Mouse (Mus musculus) intestine, embryonic 14.5 days (tissue): ENCODE measurements around the gene Slc19a2. TPM values are rescaled to one million over a fixed set of nuclear protein-coding genes. Genes with fewer than 3 reads are reported as not detected.
A peak's percentile ranks its signal among the peaks of the same experiment; 100 is the strongest.

ENCODE experiments used
- ATAC-seq: fragments of 200-750 bp; cut with Nextera tagmentation; replicated peaks from 2 replicates; pipeline ENCODE4 v1.8.0; 2017; ENCODE audit warnings: low read depth, moderate number of reproducible peaks, moderate TSS enrichment, moderate library complexity; ENCODE audit not compliant: low FRiP score, low TSS enrichment
- DNase-seq: peaks from one replicate; pipeline ENCODE4 v3.0.0-alpha.2; 2018; ENCODE audit warnings: low spot score
- H3K27ac ChIP-seq: fragments of 300-500 bp; sonication (generic); 2 replicates; pipeline ENCODE4 v1.5.1; 2014; ENCODE audit warnings: low read depth, mild to moderate bottlenecking, control low read depth
- H3K27me3 ChIP-seq: fragments of 300-500 bp; sonication (generic); replicated peaks from 2 replicates; pipeline ENCODE4 v1.6.1; 2014; ENCODE audit warnings: low read length, control low read depth; ENCODE audit not compliant: control insufficient read depth, insufficient read depth
- H3K36me3 ChIP-seq: fragments of 300-500 bp; sonication (generic); 2 replicates; pipeline ENCODE4 v1.6.1; 2014; ENCODE audit warnings: low read length, control low read depth; ENCODE audit not compliant: control insufficient read depth, insufficient read depth
- H3K4me1 ChIP-seq: fragments of 300-500 bp; sonication (generic); replicated peaks from 2 replicates; pipeline ENCODE4 v1.6.1; 2014; ENCODE audit warnings: low read length, control low read depth, mixed read lengths; ENCODE audit not compliant: control insufficient read depth, insufficient read depth
- H3K4me2 ChIP-seq: fragments of 300-500 bp; sonication (generic); 2 replicates; pipeline ENCODE4 v1.6.1; 2014; ENCODE audit warnings: low read length
- H3K4me3 ChIP-seq: fragments of 300-500 bp; sonication (generic); 2 replicates; pipeline ENCODE4 v1.5.1; 2014; ENCODE audit warnings: low read depth, low read length, control low read depth, mixed read lengths
- H3K9ac ChIP-seq: fragments of 300-500 bp; sonication (generic); 2 replicates; pipeline ENCODE4 v1.6.1; 2014; ENCODE audit warnings: mild to moderate bottlenecking, low read length
- H3K9me3 ChIP-seq: fragments of 300-500 bp; sonication (generic); 2 replicates; pipeline ENCODE4 v1.6.1; 2016; ENCODE audit warnings: low read length, control low read depth; ENCODE audit not compliant: control insufficient read depth
- WGBS: fragments of 180-500 bp; shearing (Covaris S2); extraction: QIAGEN DNeasy Blood & Tissue Kit; methylation state at CpG from one replicate; pipeline ENCODE4 v1.1.7; 2014; 5-methylcytosine and 5-hydroxymethylcytosine counted together
- polyA plus RNA-seq: library from polyadenylated mRNA; unstranded; fragments of >200 nt; fragmentation: Nextera tagmentation; extraction: Ambion mirVana; gene quantifications from 2 replicates; pipeline ENCODE4 v1.2.1, GENCODE M21; 2014

Gene Slc19a2
- polyA plus RNA-seq, 1 experiment from 2014 or later, result 16.5 TPM

- H3K4me3 ChIP-seq, result no peak overlapping the region
- no peaks in the 10 kb centered on the region for H3K27me3 ChIP-seq
- H3K9me3 ChIP-seq, result no peaks in the 10 kb centered on the region
- H3K4me2 ChIP-seq, result no peak overlapping the region
- WGBS, result 74% methylated on average over 16 of the region's 16 CpGs
- H3K36me3 ChIP-seq, result peaks cover 37% of the 10 kb centered on the region
- no peak for DNase-seq
- H3K9ac ChIP-seq, result no peak overlapping the region
- ATAC-seq, result peak; percentile 64
- no peak overlapping the region for H3K27ac ChIP-seq
- no peaks in the 10 kb centered on the region for H3K4me1 ChIP-seq
Measured at GRCm38 (mm10) chr1:164260171-164261028, 11.6 kb downstream of the Slc19a2 start.

GRCm38 (mm10) chr1:164261553-164261952 lies 12.7 kb downstream of the Slc19a2 start:
- ATAC-seq (no peak), DNase-seq (no peak)
- no peaks in the 10 kb centered on the region for H3K27me3 ChIP-seq
- peaks cover 37% of the 10 kb centered on the region for H3K36me3 ChIP-seq
- H3K4me3 ChIP-seq, result no peak overlapping the region
- no peak overlapping the region for H3K4me2 ChIP-seq
- WGBS, result 88% methylated on average over 7 of the region's 7 CpGs
- H3K9ac ChIP-seq, result no peak overlapping the region
- no peaks in the 10 kb centered on the region for H3K9me3 ChIP-seq
- H3K4me1 ChIP-seq, result no peaks in the 10 kb centered on the region
- H3K27ac ChIP-seq, result no peak overlapping the region

GRCm38 (mm10) chr1:164270941-164271340 lies 22.1 kb downstream of the Slc19a2 start:
- Histone ChIP-seq H3K4me1 (no peaks in the 10 kb centered on the region), H3K9ac (no peak overlapping the region), H3K27me3 (no peaks in the 10 kb centered on the region), H3K4me3 (no peak overlapping the region), H3K9me3 (no peaks in the 10 kb centered on the region), H3K36me3 (no peaks in the 10 kb centered on the region), H3K4me2 (no peak overlapping the region), H3K27ac (no peak overlapping the region)
- WGBS, result 87% methylated on average over 7 of the region's 7 CpGs
- no peak for DNase-seq
- ATAC-seq, result no peak

DNA sequence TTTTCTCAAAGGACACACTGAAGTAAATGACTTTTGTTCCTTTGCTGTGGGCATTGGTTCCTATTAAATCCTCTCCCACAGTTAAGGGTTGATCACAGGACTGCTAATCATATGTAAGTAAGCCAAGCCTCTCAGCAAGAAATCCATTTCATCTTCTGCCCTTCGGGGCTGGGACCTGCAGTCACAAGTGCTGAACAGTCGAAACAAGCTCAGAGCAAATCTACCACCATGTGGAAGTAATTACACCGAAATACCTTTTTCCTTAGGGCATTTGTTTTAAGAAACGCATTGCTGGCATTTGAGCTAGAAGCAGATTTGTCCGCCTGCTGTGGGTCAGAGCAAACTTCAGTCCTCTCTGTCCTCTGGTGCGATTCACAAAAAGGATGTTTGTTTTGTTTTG lies 24.8 kb downstream of the Slc19a2 start:
- ATAC-seq (no peak), DNase-seq (no peak)
- Histone ChIP-seq H3K4me2 (no peak overlapping the region), H3K9ac (no peak overlapping the region), H3K4me1 (no peaks in the 10 kb centered on the region), H3K27me3 (no peaks in the 10 kb centered on the region), H3K9me3 (no peaks in the 10 kb centered on the region), H3K27ac (no peak overlapping the region), H3K4me3 (no peak overlapping the region), H3K36me3 (no peaks in the 10 kb centered on the region)
- WGBS, result 74% methylated on average over 6 of the region's 6 CpGs

GRCm38 (mm10) chr1:164275455-164275954 lies 26.7 kb downstream of the Slc19a2 start, which contains the start of gene Ccdc181:
TSS of gene Ccdc181 (plus strand) at chr1:164275585.
- no peaks in the 10 kb centered on the region for H3K9me3 ChIP-seq
- 0 out of 2 replicates have a peak, but pooled peaks cover under 1% of the 10 kb centered on the region for H3K36me3 ChIP-seq
- H3K9ac ChIP-seq, result peak within 1 kb of the TSS; percentile 48
- ATAC-seq, result peak; percentile 99
- DNase-seq, result peak; percentile 92
- no peaks in the 10 kb centered on the region for H3K4me1 ChIP-seq
- peak within 1 kb of the TSS; percentile 59 for H3K4me3 ChIP-seq
- no peaks in the 10 kb centered on the region for H3K27me3 ChIP-seq
- no peak within 1 kb of the TSS for H3K27ac ChIP-seq
- peak within 1 kb of the TSS; percentile 83 for H3K4me2 ChIP-seq
- WGBS, result under 1% methylated on average over 31 of the region's 31 CpGs

GRCm38 (mm10) chr1:164276552-164276951 lies 27.7 kb downstream of the Slc19a2 start:
- 0 out of 2 replicates have a peak, but pooled peaks cover 3% of the 10 kb centered on the region for H3K36me3 ChIP-seq
- H3K27ac ChIP-seq, result no peak overlapping the region
- no peaks in the 10 kb centered on the region for H3K27me3 ChIP-seq
- H3K4me2 ChIP-seq, result no peak overlapping the region
- no peak overlapping the region for H3K9ac ChIP-seq
- H3K4me3 ChIP-seq, result no peak overlapping the region
- H3K9me3 ChIP-seq, result no peaks in the 10 kb centered on the region
- no peak for DNase-seq
- no peaks in the 10 kb centered on the region for H3K4me1 ChIP-seq
- 83% methylated on average over 3 of the region's 3 CpGs for WGBS
- ATAC-seq, result no peak

DNA sequence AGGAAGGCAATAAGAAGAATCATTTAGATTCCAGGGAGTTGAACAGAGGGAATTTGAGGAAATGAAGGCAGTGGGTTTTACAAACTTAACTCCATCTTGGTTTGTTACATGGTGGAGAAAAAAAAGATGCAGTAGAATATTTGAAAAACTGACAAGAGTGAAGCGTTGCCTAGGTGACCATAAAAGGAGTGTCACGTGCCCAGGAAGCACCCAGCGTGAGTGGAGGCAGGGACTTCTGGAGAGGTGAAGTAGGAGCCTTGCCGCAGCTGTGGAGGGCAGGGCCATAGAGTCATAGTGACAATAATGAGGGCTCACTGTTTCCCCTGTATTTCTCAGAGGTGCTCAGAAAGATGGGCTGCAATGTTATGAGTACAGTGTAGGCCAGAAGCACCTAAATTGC lies 30.5 kb downstream of the Slc19a2 start:
- no peak for ATAC-seq
- no peak overlapping the region for H3K9ac ChIP-seq
- H3K4me2 ChIP-seq, result no peak overlapping the region
- no peaks in the 10 kb centered on the region for H3K9me3 ChIP-seq
- H3K36me3 ChIP-seq, result 0 out of 2 replicates have a peak, but pooled peaks cover 3% of the 10 kb centered on the region
- no peak overlapping the region for H3K27ac ChIP-seq
- no peaks in the 10 kb centered on the region for H3K4me1 ChIP-seq
- H3K4me3 ChIP-seq, result no peak overlapping the region
- H3K27me3 ChIP-seq, result no peaks in the 10 kb centered on the region
- WGBS, result 66% methylated on average over 4 of the region's 4 CpGs
- DNase-seq, result no peak

DNA sequence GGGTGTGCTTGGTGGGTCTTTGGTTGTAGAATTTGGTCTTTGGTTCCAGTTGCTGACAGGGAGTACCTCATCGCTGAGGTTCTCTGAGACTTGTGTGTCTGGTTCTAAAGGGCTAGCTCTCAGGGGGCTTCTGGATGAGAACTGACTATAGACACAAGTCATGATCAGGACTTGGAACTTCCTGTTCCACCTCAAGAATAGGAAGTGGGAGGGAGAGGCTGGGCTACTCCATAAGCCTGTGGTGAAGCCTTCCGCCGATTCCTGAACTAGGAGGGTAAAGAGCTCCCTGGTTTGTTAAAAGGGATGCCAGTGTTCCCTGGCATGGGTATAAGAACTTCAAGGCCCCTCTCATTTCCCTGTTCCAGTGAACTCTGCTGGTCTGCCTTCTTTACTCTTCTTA lies 35.2 kb downstream of the Slc19a2 start:
- no peak overlapping the region for H3K27ac ChIP-seq
- H3K9ac ChIP-seq, result no peak overlapping the region
- 91% methylated on average over 3 of the region's 3 CpGs for WGBS
- no peak overlapping the region for H3K4me3 ChIP-seq
- H3K9me3 ChIP-seq, result no peaks in the 10 kb centered on the region
- 0 out of 2 replicates have a peak, but pooled peaks cover 3% of the 10 kb centered on the region for H3K36me3 ChIP-seq
- no peaks in the 10 kb centered on the region for H3K4me1 ChIP-seq
- H3K4me2 ChIP-seq, result no peak overlapping the region
- DNase-seq (no peak), ATAC-seq (no peak)
- no peaks in the 10 kb centered on the region for H3K27me3 ChIP-seq
